Mouse (Mus musculus) gonadal fat pad, adult 2 months (tissue): ENCODE data around the gene Galc. TPM values are rescaled to one million over a fixed set of nuclear protein-coding genes. Genes with fewer than 3 reads are reported as not detected.

Experiments used
- DNase-seq: peaks from one replicate; pipeline ENCODE4 v3.0.0-alpha.2; 2012; ENCODE audit warnings: low read depth
- polyA plus RNA-seq: library from polyadenylated mRNA; depleted of rRNA; stranded (reverse); fragments of >200 nt; gene quantifications from 2 replicates; pipeline ENCODE4 v1.2.3, GENCODE M21; 2012; rRNA removed

Gene Galc
- polyA plus RNA-seq, 1 experiment = 15.7 TPM

GRCm38 (mm10) chr12:98181729-98182128 is 77.5 kb downstream of the Galc start:
- no peak for DNase-seq

DNA sequence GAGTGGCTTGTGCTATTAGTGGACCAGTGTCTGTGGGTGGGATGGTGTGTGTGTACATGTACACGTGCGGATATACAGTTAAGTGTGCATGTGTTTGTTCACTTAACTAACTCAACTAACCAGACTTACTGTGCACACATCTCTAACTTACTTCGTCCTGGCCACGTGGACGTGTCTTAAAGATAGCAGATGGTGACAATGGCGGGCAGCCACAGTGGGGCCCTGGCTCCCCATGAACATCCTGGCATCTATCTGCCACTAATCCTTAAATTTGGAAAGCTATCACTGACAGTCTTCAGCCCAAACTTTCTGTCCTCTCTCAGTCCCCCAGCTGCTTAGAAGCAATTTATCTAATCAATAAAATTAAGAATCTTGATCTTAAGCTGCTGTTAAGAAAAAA is 78.5 kb downstream of the Galc start:
- DNase-seq = no peak

- DNase-seq = no peak
These were observed 78.9 kb downstream of the Galc start for GRCm38 (mm10) chr12:98180235-98180800.

DNA sequence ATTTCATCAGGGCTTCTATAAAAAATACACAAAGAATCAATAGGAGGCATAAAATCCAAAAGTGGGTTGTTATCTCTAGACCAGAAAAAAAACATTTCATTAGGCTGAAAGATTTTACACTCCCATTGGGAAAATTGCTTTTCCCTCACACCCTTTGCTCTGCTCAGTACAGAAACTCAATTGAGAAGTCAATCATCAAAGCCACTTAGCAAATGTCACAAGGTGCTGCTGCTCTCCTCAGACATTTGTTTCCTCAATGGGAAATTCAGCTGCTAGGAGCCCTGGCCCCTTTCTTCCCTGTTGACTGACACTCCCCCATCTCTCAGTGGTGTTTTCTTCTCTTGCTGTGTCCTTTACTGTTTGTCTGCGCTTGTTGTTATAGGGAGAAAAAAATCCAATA is 79.8 kb downstream of the Galc start:
- no peak for DNase-seq

DNA sequence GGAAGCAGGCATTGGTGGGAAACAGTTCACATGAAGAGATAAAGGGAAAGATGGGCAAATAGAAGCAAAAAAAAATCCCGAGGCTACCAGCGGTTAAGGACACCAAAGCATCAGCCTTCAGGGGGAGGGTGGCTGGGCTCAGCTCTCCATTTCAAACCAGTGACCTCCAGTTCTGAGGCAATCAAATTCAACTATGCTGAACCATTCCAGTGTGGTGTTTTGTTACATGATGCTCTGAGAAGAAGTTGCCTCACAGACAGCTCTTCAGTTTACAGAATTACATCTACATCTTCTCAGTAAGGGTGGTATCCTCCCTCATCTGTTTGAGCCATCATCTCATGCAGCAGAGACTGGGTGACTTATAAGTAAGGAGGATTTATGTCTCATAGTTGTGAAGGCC is 82.6 kb downstream of the Galc start:
- no peak for DNase-seq

GRCm38 (mm10) chr12:98161901-98162300 is 97.4 kb downstream of the Galc start:
- no peak for DNase-seq

DNA sequence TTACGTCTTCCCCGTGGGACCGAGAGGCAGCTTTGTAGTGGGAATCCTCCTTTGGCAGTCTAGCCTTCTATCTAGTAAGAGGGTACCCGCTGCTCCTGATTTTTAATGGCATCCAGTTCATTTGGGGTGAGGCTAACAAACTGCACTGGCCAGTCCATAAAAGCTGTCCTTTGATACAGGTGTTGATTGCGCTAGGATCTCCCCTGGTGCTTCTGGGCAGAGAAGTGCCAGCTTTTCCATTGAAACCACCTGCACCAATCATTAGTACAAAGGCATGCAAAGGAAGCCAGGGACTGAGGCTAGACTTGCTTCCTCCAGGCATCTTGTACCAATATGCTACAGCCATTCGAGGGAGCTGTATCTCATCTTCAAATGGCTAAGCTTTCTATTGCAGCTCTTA is 98.4 kb downstream of the Galc start:
- DNase-seq = no peak

Other genes starting within 250 kb of the Galc start
- 1.5 and 1.8 TPM in 2 replicates for gene Gpr65, start 9.2 kb upstream of the Galc start, polyA plus RNA-seq